Mouse (Mus musculus) monocyte, adult 59 days (primary cell): ENCODE results near the gene Selenow. TPM values are rescaled to one million over a fixed set of nuclear protein-coding genes. Genes with fewer than 3 reads are reported as not detected.

ENCODE experiments used
- total RNA-seq, 2 experiments: library from RNA; stranded (reverse); gene quantifications; one replicate each; pipeline ENCODE4 v1.2.4; 2023

Gene Selenow
- 100 to 1,000 TPM; 123 to 124 TPM for total RNA-seq

DNA sequence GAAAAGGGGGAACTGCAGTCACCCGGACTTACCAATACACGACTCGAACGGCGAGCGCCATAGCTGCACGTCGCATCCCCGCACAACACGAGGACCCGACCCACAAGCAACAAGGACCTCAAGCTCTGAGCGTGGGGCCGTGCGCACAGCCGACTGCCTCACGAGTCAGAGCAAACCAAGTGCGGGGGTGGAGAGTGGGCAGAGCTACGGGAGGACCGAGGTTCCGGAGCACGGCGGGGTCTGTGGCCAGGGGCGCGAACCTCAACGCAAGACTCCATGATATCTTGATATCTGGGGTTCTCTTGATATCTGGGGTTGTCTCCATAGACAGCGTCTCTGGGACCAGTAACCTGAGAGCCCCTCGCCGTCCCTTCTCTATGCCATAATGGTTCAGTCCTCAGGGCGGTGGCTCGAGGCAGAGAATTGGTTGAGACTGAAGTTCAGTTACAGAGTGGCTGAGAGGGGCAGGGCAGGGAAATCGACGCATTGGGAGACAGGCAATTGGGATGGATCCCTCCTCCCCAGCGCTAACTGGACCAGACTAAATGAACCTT, at the start of gene Selenow:
Gene Selenow (minus strand): TSS at position 183 of the 554 bp plus-strand sequence.

DNA sequence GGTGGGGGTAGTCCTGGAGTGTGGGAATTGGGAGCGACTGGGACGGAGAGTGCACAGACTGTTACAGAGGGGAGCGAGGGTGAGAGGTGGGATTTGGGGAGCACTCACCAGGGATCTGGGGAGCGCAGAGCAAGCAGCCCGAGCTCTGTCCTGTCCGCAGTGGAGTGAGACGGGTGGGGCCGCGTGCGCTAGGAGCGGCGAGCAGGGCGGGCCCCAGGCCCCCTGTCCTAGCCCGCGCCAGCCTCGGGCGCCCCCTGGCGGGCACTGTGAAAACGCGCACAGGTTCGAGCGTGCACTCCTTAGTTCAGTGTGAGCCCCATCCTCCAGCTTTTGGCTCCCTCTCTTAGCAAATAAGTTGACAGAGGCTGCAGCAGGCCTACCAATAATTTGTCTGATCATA, 45.1 kb upstream of the Selenow start, which contains the start of gene Ehd2:
Gene Ehd2 (minus strand): TSS at position 256 of the 400 bp plus-strand sequence.

DNA sequence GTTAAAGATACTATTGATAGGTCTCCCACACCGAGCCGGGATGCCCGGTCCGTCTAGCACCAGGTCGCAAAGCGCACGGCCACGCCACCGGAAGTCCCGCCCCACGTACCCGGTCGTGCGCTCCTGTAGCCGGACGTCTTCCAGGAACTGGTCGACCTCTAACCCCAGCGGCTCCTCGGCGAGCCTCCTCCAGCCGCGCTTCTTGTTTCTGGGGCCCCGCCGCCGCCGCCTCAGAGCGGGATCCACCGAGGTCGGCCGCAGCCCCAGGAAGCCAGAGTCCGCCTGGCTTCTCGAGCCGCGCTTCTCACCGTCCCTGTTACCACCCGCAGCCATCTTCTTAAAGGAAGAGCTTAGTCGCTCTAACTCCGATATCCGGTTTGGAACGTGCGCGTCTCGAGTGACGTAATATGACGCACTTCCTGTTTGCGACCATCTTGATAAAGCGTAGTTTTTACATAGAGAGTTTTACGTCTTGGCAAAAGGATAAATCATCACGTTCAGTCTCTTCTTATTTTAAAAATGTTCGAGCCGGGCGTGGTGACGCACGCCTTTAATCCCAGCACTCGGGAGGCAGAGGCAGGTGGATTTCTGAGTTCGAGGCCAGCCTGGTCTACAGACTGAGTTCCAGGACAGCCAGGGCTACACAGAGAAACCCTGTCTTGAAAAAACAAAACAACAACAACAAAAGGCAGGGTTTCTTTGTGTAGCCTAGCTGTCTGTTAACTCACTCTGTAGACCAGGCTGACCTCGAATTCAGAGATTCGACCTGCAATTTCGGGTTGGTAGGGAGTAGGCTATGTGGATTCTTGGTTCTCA, 23.7 kb upstream of the Selenow start, which contains the start of gene Nop53:
Gene Nop53 (minus strand): TSS at position 354 of the 816 bp plus-strand sequence.

DNA sequence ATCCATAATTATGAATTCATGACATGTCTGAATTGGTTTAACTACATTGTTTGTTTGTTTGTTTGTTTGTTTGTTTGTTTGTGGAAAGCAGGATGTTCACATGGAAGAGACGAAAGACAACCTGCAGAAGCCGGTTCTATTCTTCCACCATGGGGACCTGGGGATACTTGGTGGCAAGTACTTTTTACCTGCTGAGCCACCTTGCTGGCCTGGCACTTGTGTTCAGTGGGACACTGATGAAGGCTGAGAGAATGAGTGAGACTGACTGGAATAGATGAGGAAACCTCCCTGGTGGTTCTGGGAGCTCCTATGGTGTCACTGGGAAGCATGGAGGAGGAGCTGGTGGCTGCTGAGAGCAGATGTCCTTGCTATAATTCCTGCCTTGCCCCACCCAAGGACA, 39.9 kb downstream of the Selenow start, which contains the start of gene Crxos:
Gene Crxos (plus strand): TSS at position 301 of the 400 bp plus-strand sequence.

DNA sequence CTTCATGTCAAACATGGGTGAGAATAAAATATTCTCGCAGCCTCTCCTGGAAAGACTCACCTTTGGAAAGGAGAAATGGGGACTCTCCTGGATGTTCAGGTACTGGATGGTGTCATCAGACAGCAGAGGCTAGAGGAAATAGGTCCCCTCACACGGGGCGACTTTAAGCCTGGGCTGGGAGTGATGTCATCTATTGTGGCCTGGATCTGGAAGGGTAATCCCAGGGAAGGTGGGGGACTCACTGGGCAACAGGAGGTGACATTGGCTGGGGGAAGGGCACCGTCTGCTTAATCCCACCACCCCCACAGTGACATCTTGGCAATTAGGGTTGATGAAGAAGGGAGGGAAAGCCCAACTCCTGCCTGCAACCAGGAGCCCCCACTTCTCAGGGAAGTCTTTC, 42.4 kb downstream of the Selenow start, which contains the start of gene Crx:
Gene Crx (minus strand): TSS at position 213 of the 400 bp plus-strand sequence.

Other genes starting within 250 kb of the Selenow start
- not detected for gene Obox5, start 172.3 kb downstream of the Selenow start, total RNA-seq
- gene Obox6, start 82.7 kb downstream of the Selenow start, total RNA-seq: not detected
- gene Crx, start 42.4 kb downstream of the Selenow start, total RNA-seq: not detected
- gene Crxos, start 39.8 kb downstream of the Selenow start, total RNA-seq: not detected
- gene Nop53, start 23.7 kb upstream of the Selenow start, total RNA-seq: 100 to 1,000 TPM; 338 to 417 TPM
- under 1 TPM; 0.27 to 0.55 TPM for gene Ehd2, start 45.2 kb upstream of the Selenow start, total RNA-seq
- gene Bicra, start 125.5 kb upstream of the Selenow start, total RNA-seq: 10 to 100 TPM; 41.9 to 54.2 TPM
- gene Zfp541, start 139.4 kb upstream of the Selenow start, total RNA-seq: under 1 TPM; 0.50 to 0.70 TPM
- 100 to 1,000 TPM; 224 to 251 TPM for gene Napa, start 176.1 kb upstream of the Selenow start, total RNA-seq
- gene Kptn, start 197.5 kb upstream of the Selenow start, total RNA-seq: 10 to 100 TPM; 23.0 to 27.9 TPM
- gene Slc8a2, start 207.4 kb upstream of the Selenow start, total RNA-seq: under 1 TPM in 1 of 2 experiments, not detected in 1; 0.24 TPM